ENCODE assay signal across 8 mouse cellular contexts in the genomic region with DNA sequence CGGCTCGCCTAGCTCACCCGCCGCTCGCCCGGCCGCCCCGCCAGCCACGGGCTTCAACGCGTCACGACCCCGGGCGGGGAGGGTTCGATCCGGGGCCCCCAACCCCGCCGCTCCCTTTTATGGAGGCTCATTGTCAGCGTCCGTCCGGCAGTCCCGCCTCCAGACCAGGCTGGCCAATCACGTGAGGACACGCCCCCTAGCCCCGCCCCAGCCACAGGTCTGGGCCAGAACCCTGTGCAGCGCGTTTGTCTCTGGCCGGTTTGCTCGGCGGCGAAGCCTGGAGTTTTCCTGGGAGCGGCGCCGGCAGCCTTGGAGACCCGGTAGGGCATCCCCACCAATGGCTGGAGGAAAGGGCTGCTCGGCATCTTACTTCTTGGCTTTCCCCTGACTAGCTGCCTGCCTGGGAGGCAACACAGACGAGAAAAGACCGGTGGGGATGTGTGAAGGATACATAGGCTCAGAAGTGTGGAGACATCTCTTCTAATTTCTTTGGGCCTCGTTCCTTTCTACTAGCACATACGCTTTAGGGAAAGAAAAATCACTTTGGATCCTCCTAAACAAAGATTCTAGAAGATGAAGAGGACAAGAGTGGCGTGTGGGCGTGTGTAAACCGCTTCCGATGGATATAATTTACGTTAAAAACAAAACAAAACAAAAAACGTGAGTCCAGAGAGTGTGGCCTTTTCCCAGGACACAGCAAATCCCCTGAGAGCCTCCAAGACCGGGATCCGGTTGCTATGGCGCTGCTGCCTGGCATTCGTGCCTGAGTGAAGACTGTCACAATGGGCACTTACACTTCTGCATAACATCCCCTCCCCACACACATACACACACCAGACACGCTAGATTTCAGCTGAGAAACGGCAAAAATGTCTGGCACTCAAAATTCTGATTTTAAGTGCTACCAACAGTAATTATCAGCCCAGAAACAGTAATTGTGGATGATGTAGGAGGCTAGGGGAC. TPM values are rescaled to one million over a fixed set of nuclear protein-coding genes. Genes with fewer than 3 reads are reported as not detected.
DNase-seq lines count a peak whose midpoint lies in the region; ATAC-seq and TF ChIP-seq lines count a peak whose summit lies in the region.

A gene (minus strand): TSS at position 92 of the 963 bp plus-strand sequence.

- no peak for TF ChIP-seq EP300 in heart, adult 2 months (IDR thresholded peaks at IDR 0.05; ENCODE audit: insufficient read depth, low read depth, low read length)

- peak; percentile 96 for DNase-seq in 3T3-L1 (ENCODE audit: low read depth, low spot score)
- peak; percentile 96 to 98 for DNase-seq in adrenal gland, postnatal 4 days (ENCODE audit: low spot score in 2 of 2)
- peak; percentile 97 for DNase-seq in embryonic facial prominence, embryonic 14.5 days (ENCODE audit: low spot score)
- DNase-seq in heart, adult 2 months, result peak; percentile 98 to 100
- peak; percentile 97 to 99 for DNase-seq in kidney, adult 8-10 months
- peak; percentile 98 to 100 for DNase-seq in spleen, postnatal 10 days (ENCODE audit: low spot score in 2 of 2)

- no peak for TF ChIP-seq CTCF in heart, adult 2 months (IDR thresholded peaks at IDR 0.05)

- H3K27me3 ChIP-seq in embryonic facial prominence, embryonic 14.5 days (replicated peaks; ENCODE audit: control insufficient read depth, insufficient read depth, low read length), result no peaks in the 10 kb centered on the region
- H3K27me3 ChIP-seq in heart, adult 2 months (ENCODE audit: control insufficient read depth, insufficient read depth, low read length), result no peaks in the 10 kb centered on the region
- H3K27me3 ChIP-seq in limb, embryonic 13.5 days, result no peaks in the 10 kb centered on the region
- no peaks in the 10 kb centered on the region for H3K27me3 ChIP-seq in midbrain, embryonic 16.5 days (ENCODE audit: control insufficient read depth, insufficient read depth, low read depth, low read length)

- peak within 1 kb of the TSS; percentile 96 for H3K9ac ChIP-seq in embryonic facial prominence, embryonic 14.5 days (ENCODE audit: low read depth, low read length)
- peak within 1 kb of the TSS; percentile 93 for H3K9ac ChIP-seq in heart, adult 2 months (ENCODE audit: low read depth, low read length)
- H3K9ac ChIP-seq in limb, embryonic 13.5 days, result peak within 1 kb of the TSS; percentile 86
- H3K9ac ChIP-seq in midbrain, embryonic 16.5 days (ENCODE audit: low read depth, low read length), result peak within 1 kb of the TSS; percentile 97

- H3K79me2 ChIP-seq in heart, adult 2 months (replicated peaks; ENCODE audit: control insufficient read depth, insufficient read depth, low read length), result peaks cover 4% of the 10 kb centered on the region; the same call in 1 of the 2 replicates

- H3K9me3 ChIP-seq in embryonic facial prominence, embryonic 14.5 days (ENCODE audit: control insufficient read depth, low read length), result no peaks in the 10 kb centered on the region
- H3K9me3 ChIP-seq in limb, embryonic 13.5 days, result peaks cover 12% of the 10 kb centered on the region; the same call in 1 of the 2 replicates
- H3K9me3 ChIP-seq in midbrain, embryonic 16.5 days (replicated peaks; ENCODE audit: control insufficient read depth, low read length, poor library complexity, severe bottlenecking), result no peaks in the 10 kb centered on the region

- H3K4me2 ChIP-seq in embryonic facial prominence, embryonic 14.5 days (ENCODE audit: low read depth, low read length), result peak within 1 kb of the TSS; percentile 85
- peak within 1 kb of the TSS; percentile 66 for H3K4me2 ChIP-seq in limb, embryonic 13.5 days (replicated peaks)
- peak within 1 kb of the TSS; percentile 86 for H3K4me2 ChIP-seq in midbrain, embryonic 16.5 days (ENCODE audit: low read length)

- under 1% methylated on average over 27 of the region's 52 CpGs for WGBS in embryonic facial prominence, embryonic 14.5 days
- 1% methylated on average over 52 of the region's 52 CpGs for WGBS in heart, adult 2 months
- 1% methylated on average over 44 of the region's 52 CpGs for WGBS in limb, embryonic 13.5 days
- WGBS in midbrain, embryonic 16.5 days, result under 1% methylated on average over 43 of the region's 52 CpGs

- intact Hi-C loops in heart, adult 2 months (cut with DNase I), result loop anchor here (1.0 to 2.0 kb wide), 2 partner anchors 33 to 40 kb away; no protein-coding TSS in a partner anchor

- peaks cover 8% of the 10 kb centered on the region for H3K4me1 ChIP-seq in embryonic facial prominence, embryonic 14.5 days (ENCODE audit: control insufficient read depth, insufficient read depth, low read length)
- H3K4me1 ChIP-seq in heart, adult 2 months (ENCODE audit: control insufficient read depth, insufficient read depth, low read length), result peaks cover 3% of the 10 kb centered on the region; the same call in 1 of the 2 replicates
- H3K4me1 ChIP-seq in limb, embryonic 13.5 days, result peaks cover 26% of the 10 kb centered on the region
- H3K4me1 ChIP-seq in midbrain, embryonic 16.5 days (ENCODE audit: control insufficient read depth, insufficient read depth, low read length), result peaks cover 34% of the 10 kb centered on the region

- peak; percentile 85 for TF ChIP-seq POLR2A in heart, adult 2 months (IDR thresholded peaks at IDR 0.05; ENCODE audit: insufficient read depth, low read depth, low read length)

- H3K36me3 ChIP-seq in embryonic facial prominence, embryonic 14.5 days (ENCODE audit: control insufficient read depth, insufficient read depth, low read length), result peaks cover 11% of the 10 kb centered on the region
- no peaks in the 10 kb centered on the region; the same call in 1 of the 2 replicates for H3K36me3 ChIP-seq in heart, adult 2 months (ENCODE audit: control insufficient read depth, insufficient read depth, low read length)
- H3K36me3 ChIP-seq in limb, embryonic 13.5 days, result peaks cover 20% of the 10 kb centered on the region
- no peaks in the 10 kb centered on the region for H3K36me3 ChIP-seq in midbrain, embryonic 16.5 days (ENCODE audit: control insufficient read depth, insufficient read depth, low read length)

- H3K27ac ChIP-seq in embryonic facial prominence, embryonic 14.5 days (replicated peaks; ENCODE audit: low read depth, low read length), result peak within 1 kb of the TSS; percentile 92
- peak within 1 kb of the TSS; percentile 96 for H3K27ac ChIP-seq in heart, adult 2 months
- H3K27ac ChIP-seq in limb, embryonic 13.5 days, result peak within 1 kb of the TSS; percentile 85
- peak within 1 kb of the TSS; percentile 94 for H3K27ac ChIP-seq in midbrain, embryonic 16.5 days (ENCODE audit: low read length)

- peak within 1 kb of the TSS; percentile 93 for H3K4me3 ChIP-seq in embryonic facial prominence, embryonic 14.5 days (ENCODE audit: low read depth, low read length)
- peak within 1 kb of the TSS; percentile 99 for H3K4me3 ChIP-seq in heart, adult 2 months
- peak within 1 kb of the TSS; percentile 80 for H3K4me3 ChIP-seq in limb, embryonic 13.5 days
- peak within 1 kb of the TSS; percentile 94 for H3K4me3 ChIP-seq in midbrain, embryonic 16.5 days (ENCODE audit: low read depth, low read length)

- ATAC-seq in embryonic facial prominence, embryonic 14.5 days (ENCODE audit: low read depth), result peak; percentile 98
- peak; percentile 98 for ATAC-seq in limb, embryonic 13.5 days (ENCODE audit: low FRiP score, low read depth)
- peak; percentile 98 for ATAC-seq in midbrain, embryonic 16.5 days

RNA-seq across cellular contexts. Expression of the gene that starts here (rescaled TPM):
- total RNA-seq in adrenal gland, postnatal 4 days (2021), result 10 to 100 TPM; 35.4 to 39.4 TPM
- polyA plus RNA-seq in embryonic facial prominence, embryonic 14.5 days (2014; fragmentation: Nextera tagmentation; extraction: Ambion mirVana), result 18.8 and 23.5 TPM in 2 replicates
- total RNA-seq in heart, adult 2 months (2021), result 10 to 100 TPM; 11.6 to 14.0 TPM
- 12.4 and 13.4 TPM in 2 replicates for polyA plus RNA-seq in heart, adult 2 months (2012; rRNA removed)
- polyA plus RNA-seq in limb, embryonic 13.5 days (2015; fragmentation: Nextera tagmentation; extraction: Ambion mirVana), result 35.3 and 43.2 TPM in 2 replicates
- polyA plus RNA-seq in midbrain, embryonic 16.5 days (2015; fragmentation: Nextera tagmentation; extraction: Ambion mirVana), result 30.7 and 32.3 TPM in 2 replicates

Comparison
In these comparisons a context has a peak if more than half of its experiments do, and no peak if none do; other contexts are left out.
1. Peak in every context shown above with its lines: DNase-seq, ATAC-seq, H3K4me3 ChIP-seq and H3K27ac ChIP-seq.